Mouse (Mus musculus) heart, embryonic 10.5 days (tissue): ENCODE measurements around the gene Fignl2. TPM values are rescaled to one million over a fixed set of nuclear protein-coding genes. Genes with fewer than 3 reads are reported as not detected.
"Not testable (repeated sequence)": the region's sequence is repeated elsewhere in the genome, so short reads cannot be mapped to it uniquely, and the experiment has no call there.

Experiments
- DNase-seq: peaks from one replicate; pipeline ENCODE4 v3.0.0-alpha.2; 2017; ENCODE audit warnings: low spot score
- H3K27ac ChIP-seq: fragments of 300-500 bp; sonication (generic); 2 replicates; pipeline ENCODE4 v1.5.1; 2016; ENCODE audit warnings: mild to moderate bottlenecking
- H3K27me3 ChIP-seq: fragments of 300-500 bp; sonication (generic); 2 replicates; pipeline ENCODE4 v1.6.1; 2016; ENCODE audit warnings: mild to moderate bottlenecking; ENCODE audit not compliant: poor library complexity, insufficient read depth, severe bottlenecking
- H3K36me3 ChIP-seq: fragments of 300-500 bp; sonication (generic); 2 replicates; pipeline ENCODE4 v1.6.1; 2016; ENCODE audit warnings: mild to moderate bottlenecking, moderate library complexity
- H3K4me1 ChIP-seq: fragments of 300-500 bp; sonication (generic); 2 replicates; pipeline ENCODE4 v1.6.1; 2016; ENCODE audit warnings: mild to moderate bottlenecking
- H3K4me3 ChIP-seq: fragments of 300-500 bp; sonication (generic); 2 replicates; pipeline ENCODE4 v1.5.1; 2016; ENCODE audit warnings: mild to moderate bottlenecking, moderate library complexity
- H3K9me3 ChIP-seq: fragments of 300-500 bp; sonication (generic); 2 replicates; pipeline ENCODE4 v1.6.1; 2016; ENCODE audit warnings: mild to moderate bottlenecking, moderate library complexity
- WGBS: fragments of 180-500 bp; shearing (Covaris S2); methylation state at CpG from one replicate; pipeline ENCODE4 v1.1.7; 2016; 5-methylcytosine and 5-hydroxymethylcytosine counted together
- polyA plus RNA-seq: library from polyadenylated mRNA; unstranded; fragments of >200 nt; fragmentation: Nextera tagmentation; extraction: Ambion mirVana; gene quantifications from 2 replicates; pipeline ENCODE4 v1.2.1, GENCODE M21; 2016

Fignl2 gene
- 0.28 and 0.60 TPM in 2 replicates for polyA plus RNA-seq

- H3K4me3 ChIP-seq, result peak within 1 kb of the TSS; percentile 98
- WGBS, result under 1% methylated on average over 81 of the region's 96 CpGs
- H3K36me3 ChIP-seq, result no peaks in the 10 kb centered on the region
- H3K4me1 ChIP-seq, result peaks cover 81% of the 10 kb centered on the region
- peaks cover 7% of the 10 kb centered on the region for H3K27me3 ChIP-seq
- peak within 1 kb of the TSS; percentile 97 for H3K27ac ChIP-seq
- no peaks in the 10 kb centered on the region for H3K9me3 ChIP-seq
- no peak for DNase-seq
Observed at GRCm38 (mm10) chr15:101077813-101078730, at the start of gene Fignl2. Gene Fignl2 (minus strand): TSS chr15:101078567.

- Histone ChIP-seq H3K36me3 (no peaks in the 10 kb centered on the region), H3K27ac (no peak overlapping the region), H3K9me3 (no peaks in the 10 kb centered on the region), H3K4me3 (no peak overlapping the region), H3K4me1 (peaks cover 47% of the 10 kb centered on the region), H3K27me3 (peaks cover 65% of the 10 kb centered on the region)
- WGBS, result 69% methylated on average over 12 of the region's 12 CpGs
- DNase-seq, result peak; percentile 69
Observed at GRCm38 (mm10) chr15:101126876-101127544, 48.6 kb upstream of the Fignl2 start.

GRCm38 (mm10) chr15:101125561-101125960 lies 47.2 kb upstream of the Fignl2 start:
- H3K27me3 ChIP-seq, result peaks cover 57% of the 10 kb centered on the region
- no peak for DNase-seq
- WGBS, result 84% methylated on average over 6 of the region's 6 CpGs
- H3K9me3 ChIP-seq, result no peaks in the 10 kb centered on the region
- H3K36me3 ChIP-seq, result no peaks in the 10 kb centered on the region
- peaks cover 43% of the 10 kb centered on the region for H3K4me1 ChIP-seq
- no peak overlapping the region for H3K4me3 ChIP-seq
- no peak overlapping the region for H3K27ac ChIP-seq

- H3K27me3 ChIP-seq, result peaks cover 49% of the 10 kb centered on the region
- 54% methylated on average over 4 of the region's 4 CpGs for WGBS
- H3K27ac ChIP-seq, result peak overlapping the region; percentile 17; the same call in 1 of the 2 replicates
- H3K36me3 ChIP-seq, result no peaks in the 10 kb centered on the region
- DNase-seq, result no peak
- no peaks in the 10 kb centered on the region for H3K9me3 ChIP-seq
- H3K4me1 ChIP-seq, result peaks cover 42% of the 10 kb centered on the region
- no peak overlapping the region for H3K4me3 ChIP-seq
Observed at GRCm38 (mm10) chr15:101123202-101123601, 44.8 kb upstream of the Fignl2 start.

GRCm38 (mm10) chr15:101122290-101122589 lies 43.9 kb upstream of the Fignl2 start:
- no peak overlapping the region for H3K27ac ChIP-seq
- H3K27me3 ChIP-seq, result peaks cover 39% of the 10 kb centered on the region
- peaks cover 39% of the 10 kb centered on the region for H3K4me1 ChIP-seq
- H3K9me3 ChIP-seq, result no peaks in the 10 kb centered on the region
- H3K4me3 ChIP-seq, result no peak overlapping the region
- no peak for DNase-seq
- H3K36me3 ChIP-seq, result no peaks in the 10 kb centered on the region
- 27% methylated on average over 2 of the region's 2 CpGs for WGBS

GRCm38 (mm10) chr15:101121411-101122289 lies 43.3 kb upstream of the Fignl2 start:
- peaks cover 36% of the 10 kb centered on the region for H3K4me1 ChIP-seq
- no peaks in the 10 kb centered on the region for H3K36me3 ChIP-seq
- 63% methylated on average over 9 of the region's 9 CpGs for WGBS
- peaks cover 35% of the 10 kb centered on the region for H3K27me3 ChIP-seq
- no peaks in the 10 kb centered on the region for H3K9me3 ChIP-seq
- no peak overlapping the region for H3K4me3 ChIP-seq
- no peak for DNase-seq
- H3K27ac ChIP-seq, result no peak overlapping the region

GRCm38 (mm10) chr15:101118399-101119125 lies 40.2 kb upstream of the Fignl2 start:
- peaks cover 27% of the 10 kb centered on the region for H3K27me3 ChIP-seq
- H3K36me3 ChIP-seq, result no peaks in the 10 kb centered on the region
- H3K4me1 ChIP-seq, result peaks cover 36% of the 10 kb centered on the region
- DNase-seq, result no peak
- 0 out of 2 replicates have a peak overlapping the region, but pooled peaks have one; percentile 7 for H3K27ac ChIP-seq
- no peaks in the 10 kb centered on the region for H3K9me3 ChIP-seq
- WGBS, result 57% methylated on average over 14 of the region's 14 CpGs
- no peak overlapping the region for H3K4me3 ChIP-seq

- no peak for DNase-seq
- Histone ChIP-seq H3K4me1 (peaks cover 18% of the 10 kb centered on the region), H3K27ac (no peak within 1 kb of the TSS), H3K4me3 (no peak within 1 kb of the TSS), H3K9me3 (no peaks in the 10 kb centered on the region), H3K27me3 (peaks cover 34% of the 10 kb centered on the region), H3K36me3 (no peaks in the 10 kb centered on the region)
- 76% methylated on average over 5 of the region's 5 CpGs for WGBS
Observed at GRCm38 (mm10) chr15:101115511-101116110, 37.2 kb upstream of the Fignl2 start, which contains the start of gene Ankrd33. Gene Ankrd33 (plus strand): TSS chr15:101115755.

GRCm38 (mm10) chr15:101113778-101114177 lies 35.4 kb upstream of the Fignl2 start:
- peaks cover 21% of the 10 kb centered on the region for H3K27me3 ChIP-seq
- DNase-seq, H3K27ac ChIP-seq, H3K4me3 ChIP-seq, H3K9me3 ChIP-seq, H3K36me3 ChIP-seq, H3K4me1 ChIP-seq: not testable (repeated sequence)
- 79% methylated on average over 2 of the region's 2 CpGs for WGBS

GRCm38 (mm10) chr15:101113176-101113575 lies 34.8 kb upstream of the Fignl2 start:
- 75% methylated on average over 8 of the region's 8 CpGs for WGBS
- DNase-seq, result no peak
- Histone ChIP-seq H3K9me3 (no peaks in the 10 kb centered on the region), H3K4me3 (no peak overlapping the region), H3K27ac (no peak overlapping the region), H3K27me3 (peaks cover 20% of the 10 kb centered on the region), H3K4me1 (peaks cover 2% of the 10 kb centered on the region; the same call in 1 of the 2 replicates), H3K36me3 (no peaks in the 10 kb centered on the region)

GRCm38 (mm10) chr15:101107906-101108671 lies 29.7 kb upstream of the Fignl2 start:
- no peak for DNase-seq
- Histone ChIP-seq H3K4me1 (peaks cover 6% of the 10 kb centered on the region), H3K9me3 (no peaks in the 10 kb centered on the region), H3K4me3 (no peak overlapping the region), H3K27ac (no peak overlapping the region), H3K36me3 (no peaks in the 10 kb centered on the region), H3K27me3 (peaks cover 16% of the 10 kb centered on the region)
- WGBS, result 81% methylated on average over 5 of the region's 5 CpGs
